Mouse (Mus musculus): Measurements from ENCODE around the gene Ciapin1. TPM values are rescaled to one million over a fixed set of nuclear protein-coding genes. Genes with fewer than 3 reads are reported as not detected.
"Not testable (repeated sequence)": the region's sequence is repeated elsewhere in the genome, so short reads cannot be mapped to it uniquely, and the experiment has no call there.

The Ciapin1 gene
- polyA plus RNA-seq, 1 experiment from 2014 or later, result 151 TPM

- DNase-seq (ENCODE audit: low spot score), result no peak
- ATAC-seq (ENCODE audit: low FRiP score), result no peak
- Histone ChIP-seq H3K4me1 (replicated peaks; ENCODE audit: control insufficient read depth, insufficient read depth, low read length) (peaks cover 14% of the 10 kb centered on the region), H3K27me3 (ENCODE audit: control insufficient read depth, insufficient read depth, low read length) (no peaks in the 10 kb centered on the region), H3K27ac (no peak overlapping the region), H3K4me2 (replicated peaks) (no peak overlapping the region), H3K9ac (no peak overlapping the region), H3K9me3 (ENCODE audit: control insufficient read depth, low read length) (no peaks in the 10 kb centered on the region), H3K36me3 (replicated peaks; ENCODE audit: control insufficient read depth, insufficient read depth) (peaks cover 73% of the 10 kb centered on the region), H3K4me3 (replicated peaks; ENCODE audit: low read length) (no peak overlapping the region)
- WGBS, result 94% methylated on average over 12 of the region's 12 CpGs
Observed at GRCm38 (mm10) chr8:94862487-94863220, 24.5 kb upstream of the Ciapin1 start.

GRCm38 (mm10) chr8:94861352-94861910 lies 23.3 kb upstream of the Ciapin1 start:
- ATAC-seq (ENCODE audit: low FRiP score), result no peak
- Histone ChIP-seq H3K4me2 (replicated peaks) (no peak overlapping the region), H3K36me3 (replicated peaks; ENCODE audit: control insufficient read depth, insufficient read depth) (peaks cover 64% of the 10 kb centered on the region), H3K4me3 (replicated peaks; ENCODE audit: low read length) (no peak overlapping the region), H3K4me1 (replicated peaks; ENCODE audit: control insufficient read depth, insufficient read depth, low read length) (peaks cover 14% of the 10 kb centered on the region), H3K27me3 (ENCODE audit: control insufficient read depth, insufficient read depth, low read length) (no peaks in the 10 kb centered on the region), H3K9me3 (ENCODE audit: control insufficient read depth, low read length) (no peaks in the 10 kb centered on the region), H3K9ac (no peak overlapping the region), H3K27ac (no peak overlapping the region)
- peak; percentile 61 for DNase-seq (ENCODE audit: low spot score)
- 78% methylated on average over 8 of the region's 8 CpGs for WGBS

GRCm38 (mm10) chr8:94857346-94858173 lies 19.4 kb upstream of the Ciapin1 start, which contains the start of gene Polr2c:
TSS of gene Polr2c (plus strand) at chr8:94857450.
- DNase-seq (ENCODE audit: low spot score), result peak; percentile 94
- H3K36me3 ChIP-seq (replicated peaks; ENCODE audit: control insufficient read depth, insufficient read depth), result peaks cover 52% of the 10 kb centered on the region
- H3K4me3 ChIP-seq (replicated peaks; ENCODE audit: low read length), result peak within 1 kb of the TSS; percentile 91
- H3K27me3 ChIP-seq (ENCODE audit: control insufficient read depth, insufficient read depth, low read length), result no peaks in the 10 kb centered on the region
- H3K27ac ChIP-seq, result peak within 1 kb of the TSS; percentile 77
- peak; percentile 85 for ATAC-seq (ENCODE audit: low FRiP score)
- peak within 1 kb of the TSS; percentile 92 for H3K4me2 ChIP-seq (replicated peaks)
- H3K9ac ChIP-seq, result peak within 1 kb of the TSS; percentile 87
- H3K4me1 ChIP-seq (replicated peaks; ENCODE audit: control insufficient read depth, insufficient read depth, low read length), result peaks cover 14% of the 10 kb centered on the region
- H3K9me3 ChIP-seq (ENCODE audit: control insufficient read depth, low read length), result no peaks in the 10 kb centered on the region
- WGBS, result under 1% methylated on average over 66 of the region's 68 CpGs

- Histone ChIP-seq H3K9ac (peak overlapping the region; percentile 87; the same call in 1 of the 2 replicates), H3K4me3 (replicated peaks; ENCODE audit: low read length) (no peak overlapping the region)
- ATAC-seq (ENCODE audit: low FRiP score), result no peak
Observed at GRCm38 (mm10) chr8:94857011-94857345, 18.8 kb upstream of the Ciapin1 start.

GRCm38 (mm10) chr8:94854761-94855160 lies 16.6 kb upstream of the Ciapin1 start:
- H3K36me3 ChIP-seq (replicated peaks; ENCODE audit: control insufficient read depth, insufficient read depth), result peaks cover 54% of the 10 kb centered on the region
- H3K4me1 ChIP-seq (replicated peaks; ENCODE audit: control insufficient read depth, insufficient read depth, low read length), result peaks cover 14% of the 10 kb centered on the region
- not testable (repeated sequence) for H3K4me2 ChIP-seq (replicated peaks); H3K9me3 ChIP-seq (ENCODE audit: control insufficient read depth, low read length); DNase-seq (ENCODE audit: low spot score); H3K27ac ChIP-seq; H3K27me3 ChIP-seq (ENCODE audit: control insufficient read depth, insufficient read depth, low read length); H3K4me3 ChIP-seq (replicated peaks; ENCODE audit: low read length); ATAC-seq (ENCODE audit: low FRiP score); H3K9ac ChIP-seq
- WGBS, result 90% methylated on average over 11 of the region's 11 CpGs

More at GRCm38 (mm10) chr8:94857011-94857345, 18.8 kb upstream of the Ciapin1 start:
- DNase-seq (ENCODE audit: low spot score), result no peak
- 33% methylated on average over 5 of the region's 5 CpGs for WGBS
- Histone ChIP-seq H3K36me3 (replicated peaks; ENCODE audit: control insufficient read depth, insufficient read depth) (peaks cover 52% of the 10 kb centered on the region), H3K27ac (no peak overlapping the region), H3K4me2 (replicated peaks) (peak overlapping the region; percentile 3; the same call in 1 of the 2 replicates), H3K9me3 (ENCODE audit: control insufficient read depth, low read length) (no peaks in the 10 kb centered on the region), H3K27me3 (ENCODE audit: control insufficient read depth, insufficient read depth, low read length) (no peaks in the 10 kb centered on the region), H3K4me1 (replicated peaks; ENCODE audit: control insufficient read depth, insufficient read depth, low read length) (peaks cover 14% of the 10 kb centered on the region)

- Histone ChIP-seq H3K4me1 (replicated peaks; ENCODE audit: control insufficient read depth, insufficient read depth, low read length) (no peaks in the 10 kb centered on the region), H3K9ac (no peak overlapping the region), H3K4me2 (replicated peaks) (no peak overlapping the region), H3K27ac (no peak overlapping the region), H3K27me3 (ENCODE audit: control insufficient read depth, insufficient read depth, low read length) (no peaks in the 10 kb centered on the region), H3K36me3 (replicated peaks; ENCODE audit: control insufficient read depth, insufficient read depth) (peaks cover 94% of the 10 kb centered on the region), H3K9me3 (ENCODE audit: control insufficient read depth, low read length) (no peaks in the 10 kb centered on the region), H3K4me3 (replicated peaks; ENCODE audit: low read length) (no peak overlapping the region)
- 93% methylated on average over 5 of the region's 5 CpGs for WGBS
- DNase-seq (ENCODE audit: low spot score) (no peak), ATAC-seq (ENCODE audit: low FRiP score) (no peak)
Observed at GRCm38 (mm10) chr8:94850049-94850448, 11.9 kb upstream of the Ciapin1 start.

- Histone ChIP-seq H3K9me3 (ENCODE audit: control insufficient read depth, low read length) (no peaks in the 10 kb centered on the region), H3K27ac (no peak overlapping the region), H3K4me1 (replicated peaks; ENCODE audit: control insufficient read depth, insufficient read depth, low read length) (peaks cover 18% of the 10 kb centered on the region), H3K4me2 (replicated peaks) (no peak overlapping the region), H3K36me3 (replicated peaks; ENCODE audit: control insufficient read depth, insufficient read depth) (peaks cover 30% of the 10 kb centered on the region), H3K27me3 (ENCODE audit: control insufficient read depth, insufficient read depth, low read length) (no peaks in the 10 kb centered on the region), H3K9ac (no peak overlapping the region), H3K4me3 (replicated peaks; ENCODE audit: low read length) (no peak overlapping the region)
- WGBS, result 57% methylated on average over 2 of the region's 2 CpGs
- DNase-seq (ENCODE audit: low spot score) (no peak), ATAC-seq (ENCODE audit: low FRiP score) (no peak)
Observed at GRCm38 (mm10) chr8:94841183-94841582, 3.0 kb upstream of the Ciapin1 start.

- peaks cover 18% of the 10 kb centered on the region for H3K4me1 ChIP-seq (replicated peaks; ENCODE audit: control insufficient read depth, insufficient read depth, low read length)
- no peaks in the 10 kb centered on the region for H3K9me3 ChIP-seq (ENCODE audit: control insufficient read depth, low read length)
- ATAC-seq (ENCODE audit: low FRiP score) (peak; percentile 48), DNase-seq (ENCODE audit: low spot score) (peak; percentile 61)
- H3K36me3 ChIP-seq (replicated peaks; ENCODE audit: control insufficient read depth, insufficient read depth), result 0 out of 2 replicates have a peak, but pooled peaks cover 8% of the 10 kb centered on the region
- under 1% methylated on average over 24 of the region's 24 CpGs for WGBS
- peak overlapping the region; percentile 93 for H3K27ac ChIP-seq
- H3K4me3 ChIP-seq (replicated peaks; ENCODE audit: low read length), result peak overlapping the region; percentile 99
- H3K9ac ChIP-seq, result peak overlapping the region; percentile 92
- H3K4me2 ChIP-seq (replicated peaks), result peak overlapping the region; percentile 84
- H3K27me3 ChIP-seq (ENCODE audit: control insufficient read depth, insufficient read depth, low read length), result no peaks in the 10 kb centered on the region
Observed at GRCm38 (mm10) chr8:94838600-94838999, 442 bp upstream of the Ciapin1 start.
